Mouse (Mus musculus) forebrain, embryonic 10.5 days (tissue): ENCODE results near the gene Grap2. TPM values are rescaled to one million over a fixed set of nuclear protein-coding genes. Genes with fewer than 3 reads are reported as not detected.

Experiments
- DNase-seq: peaks from one replicate; pipeline ENCODE4 v3.0.0-alpha.2; 2017; ENCODE audit warnings: low spot score; ENCODE audit errors: extremely low spot score
- H3K27ac ChIP-seq: fragments of 300-500 bp; sonication (generic); 2 replicates; pipeline ENCODE4 v1.5.1; 2016; ENCODE audit warnings: mild to moderate bottlenecking
- H3K27me3 ChIP-seq: fragments of 300-500 bp; sonication (generic); 2 replicates; pipeline ENCODE4 v1.6.1; 2016; ENCODE audit warnings: mild to moderate bottlenecking; ENCODE audit not compliant: poor library complexity, severe bottlenecking
- H3K36me3 ChIP-seq: fragments of 300-500 bp; sonication (generic); replicated peaks from 2 replicates; pipeline ENCODE4 v1.6.1; 2016; ENCODE audit warnings: mild to moderate bottlenecking, moderate library complexity
- H3K4me1 ChIP-seq: fragments of 300-500 bp; sonication (generic); 2 replicates; pipeline ENCODE4 v1.6.1; 2016
- H3K4me3 ChIP-seq: fragments of 300-500 bp; sonication (generic); 2 replicates; pipeline ENCODE4 v1.5.1; 2016; ENCODE audit warnings: mild to moderate bottlenecking, moderate library complexity
- H3K9me3 ChIP-seq: fragments of 300-500 bp; sonication (generic); 2 replicates; pipeline ENCODE4 v1.6.1; 2016; ENCODE audit warnings: mild to moderate bottlenecking, moderate library complexity
- WGBS: fragments of 180-500 bp; shearing (Covaris S2); methylation state at CpG from one replicate; pipeline ENCODE4 v1.1.7; 2016; 5-methylcytosine and 5-hydroxymethylcytosine counted together
- polyA plus RNA-seq: library from polyadenylated mRNA; unstranded; fragments of >200 nt; fragmentation: Nextera tagmentation; extraction: Ambion mirVana; gene quantifications from 2 replicates; pipeline ENCODE4 v1.2.1, GENCODE M21; 2016

The Grap2 gene
- polyA plus RNA-seq, 1 experiment from 2014 or later: 1.4 TPM

GRCm38 (mm10) chr15:80664444-80664843 is 92.0 kb downstream of the Grap2 start:
- Histone ChIP-seq H3K36me3 (no peaks in the 10 kb centered on the region), H3K9me3 (no peaks in the 10 kb centered on the region), H3K27ac (no peak overlapping the region), H3K4me3 (no peak overlapping the region), H3K27me3 (peaks cover 5% of the 10 kb centered on the region), H3K4me1 (peaks cover under 1% of the 10 kb centered on the region; the same call in 1 of the 2 replicates)
- DNase-seq: no peak
- WGBS: 83% methylated on average over 4 of the region's 4 CpGs

GRCm38 (mm10) chr15:80671295-80672252 is 99.2 kb downstream of the Grap2 start, which contains the start of gene Fam83f:
TSS of gene Fam83f (plus strand) at chr15:80671847.
- Histone ChIP-seq H3K4me1 (peaks cover 13% of the 10 kb centered on the region), H3K36me3 (no peaks in the 10 kb centered on the region), H3K4me3 (peak within 1 kb of the TSS; percentile 56), H3K27ac (peak within 1 kb of the TSS; percentile 60), H3K27me3 (peaks cover 64% of the 10 kb centered on the region), H3K9me3 (no peaks in the 10 kb centered on the region)
- DNase-seq: peak; percentile 37
- 5% methylated on average over 85 of the region's 85 CpGs for WGBS

GRCm38 (mm10) chr15:80672810-80673209 is 100.4 kb downstream of the Grap2 start:
- H3K4me1 ChIP-seq: peaks cover 13% of the 10 kb centered on the region
- 66% methylated on average over 2 of the region's 2 CpGs for WGBS
- no peak overlapping the region for H3K27ac ChIP-seq
- no peaks in the 10 kb centered on the region for H3K36me3 ChIP-seq
- no peaks in the 10 kb centered on the region for H3K9me3 ChIP-seq
- no peak for DNase-seq
- no peak overlapping the region for H3K4me3 ChIP-seq
- peaks cover 64% of the 10 kb centered on the region for H3K27me3 ChIP-seq

- H3K9me3 ChIP-seq: no peaks in the 10 kb centered on the region
Measured at GRCm38 (mm10) chr15:80673337-80674095, 101.1 kb downstream of the Grap2 start.

GRCm38 (mm10) chr15:80674700-80675099 is 102.3 kb downstream of the Grap2 start:
- WGBS: 87% methylated on average over 6 of the region's 6 CpGs
- Histone ChIP-seq H3K36me3 (no peaks in the 10 kb centered on the region), H3K27me3 (peaks cover 59% of the 10 kb centered on the region), H3K4me1 (peaks cover 19% of the 10 kb centered on the region), H3K9me3 (no peaks in the 10 kb centered on the region), H3K4me3 (no peak overlapping the region), H3K27ac (no peak overlapping the region)
- no peak for DNase-seq

More at GRCm38 (mm10) chr15:80673337-80674095, 101.1 kb downstream of the Grap2 start:
- Histone ChIP-seq H3K4me1 (peaks cover 13% of the 10 kb centered on the region), H3K4me3 (no peak overlapping the region), H3K27me3 (peaks cover 64% of the 10 kb centered on the region), H3K36me3 (no peaks in the 10 kb centered on the region), H3K27ac (no peak overlapping the region)
- no peak for DNase-seq
- 71% methylated on average over 4 of the region's 4 CpGs for WGBS

GRCm38 (mm10) chr15:80679515-80680215 is 107.3 kb downstream of the Grap2 start:
- Histone ChIP-seq H3K27me3 (peaks cover 15% of the 10 kb centered on the region), H3K27ac (peak overlapping the region; percentile 56; the same call in 1 of the 2 replicates), H3K4me1 (peaks cover 43% of the 10 kb centered on the region), H3K4me3 (no peak overlapping the region), H3K9me3 (no peaks in the 10 kb centered on the region), H3K36me3 (no peaks in the 10 kb centered on the region)
- no peak for DNase-seq
- WGBS: 53% methylated on average over 8 of the region's 8 CpGs

- Histone ChIP-seq H3K27me3 (peaks cover 7% of the 10 kb centered on the region; the same call in 1 of the 2 replicates), H3K4me3 (no peak overlapping the region), H3K27ac (peak overlapping the region; percentile 9), H3K9me3 (no peaks in the 10 kb centered on the region), H3K4me1 (peaks cover 52% of the 10 kb centered on the region), H3K36me3 (no peaks in the 10 kb centered on the region)
- 77% methylated on average over 7 of the region's 7 CpGs for whole genome bisulfite sequencing
- DNase-seq: no peak
Measured at GRCm38 (mm10) chr15:80680347-80681030, 108.1 kb downstream of the Grap2 start.

- DNase-seq: no peak
- H3K9me3 ChIP-seq: no peaks in the 10 kb centered on the region
- H3K36me3 ChIP-seq: no peaks in the 10 kb centered on the region
- H3K4me3 ChIP-seq: no peak overlapping the region
- H3K4me1 ChIP-seq: peaks cover 61% of the 10 kb centered on the region
- peak overlapping the region; percentile 40; the same call in 1 of the 2 replicates for H3K27ac ChIP-seq
- 85% methylated on average over 4 of the region's 4 CpGs for WGBS
- peaks cover 7% of the 10 kb centered on the region; the same call in 1 of the 2 replicates for H3K27me3 ChIP-seq
Measured at GRCm38 (mm10) chr15:80681466-80681881, 109.1 kb downstream of the Grap2 start.

- H3K36me3 ChIP-seq: no peaks in the 10 kb centered on the region
- peaks cover 62% of the 10 kb centered on the region for H3K4me1 ChIP-seq
- no peak for DNase-seq
- peaks cover 10% of the 10 kb centered on the region; the same call in 1 of the 2 replicates for H3K27me3 ChIP-seq
- H3K9me3 ChIP-seq: no peaks in the 10 kb centered on the region
- H3K27ac ChIP-seq: peak overlapping the region; percentile 5; the same call in 1 of the 2 replicates
- 91% methylated on average over 8 of the region's 8 CpGs for WGBS
- H3K4me3 ChIP-seq: no peak overlapping the region
Measured at GRCm38 (mm10) chr15:80682343-80682742, 109.9 kb downstream of the Grap2 start.

GRCm38 (mm10) chr15:80683151-80683550 is 110.8 kb downstream of the Grap2 start:
- DNase-seq: no peak
- peaks cover 62% of the 10 kb centered on the region for H3K4me1 ChIP-seq
- no peak overlapping the region for H3K4me3 ChIP-seq
- peaks cover 10% of the 10 kb centered on the region; the same call in 1 of the 2 replicates for H3K27me3 ChIP-seq
- 86% methylated on average over 6 of the region's 6 CpGs for WGBS
- no peaks in the 10 kb centered on the region for H3K36me3 ChIP-seq
- 0 out of 2 replicates have a peak overlapping the region, but pooled peaks have one; percentile 54 for H3K27ac ChIP-seq
- no peaks in the 10 kb centered on the region for H3K9me3 ChIP-seq

GRCm38 (mm10) chr15:80683990-80684389 is 111.6 kb downstream of the Grap2 start:
- 57% methylated on average over 3 of the region's 3 CpGs for WGBS

More at GRCm38 (mm10) chr15:80683990-80684389, 111.6 kb downstream of the Grap2 start:
- no peak overlapping the region for H3K4me3 ChIP-seq
- H3K27me3 ChIP-seq: peaks cover 10% of the 10 kb centered on the region; the same call in 1 of the 2 replicates
- no peaks in the 10 kb centered on the region for H3K36me3 ChIP-seq
- H3K9me3 ChIP-seq: no peaks in the 10 kb centered on the region
- DNase-seq: no peak
- H3K4me1 ChIP-seq: peaks cover 62% of the 10 kb centered on the region
- H3K27ac ChIP-seq: peak overlapping the region; percentile 54
